Mouse (Mus musculus) hindbrain, embryonic 14.5 days (tissue): ENCODE results near the gene Bsn. TPM values are rescaled to one million over a fixed set of nuclear protein-coding genes. Genes with fewer than 3 reads are reported as not detected.

Source experiments
- ATAC-seq: fragments of 200-750 bp; cut with Nextera tagmentation; 2 replicates; pipeline ENCODE4 v1.8.0; 2017; ENCODE audit warnings: moderate number of reproducible peaks, mild to moderate bottlenecking, moderate TSS enrichment, moderate library complexity; ENCODE audit not compliant: low FRiP score
- DNase-seq: peaks from one replicate; pipeline ENCODE4 v3.0.0-alpha.2; 2015; ENCODE audit warnings: low spot score
- H3K27ac ChIP-seq: fragments of 300-500 bp; sonication (generic); 2 replicates; pipeline ENCODE4 v1.5.1; 2014; ENCODE audit warnings: mild to moderate bottlenecking, moderate library complexity
- H3K27me3 ChIP-seq: fragments of 300-500 bp; sonication (generic); 2 replicates; pipeline ENCODE4 v1.6.1; 2014; ENCODE audit warnings: mild to moderate bottlenecking, low read length, mixed read lengths; ENCODE audit not compliant: control insufficient read depth, insufficient read depth
- H3K36me3 ChIP-seq: fragments of 300-500 bp; sonication (generic); replicated peaks from 2 replicates; pipeline ENCODE4 v1.6.1; 2014; ENCODE audit not compliant: control insufficient read depth, insufficient read depth
- H3K4me1 ChIP-seq: fragments of 300-500 bp; sonication (generic); replicated peaks from 2 replicates; pipeline ENCODE4 v1.6.1; 2014; ENCODE audit warnings: antibody characterized with exemption, low read length, mixed read lengths; ENCODE audit not compliant: control insufficient read depth, insufficient read depth
- H3K4me2 ChIP-seq: fragments of 300-500 bp; sonication (generic); replicated peaks from 2 replicates; pipeline ENCODE4 v1.6.1; 2014; ENCODE audit warnings: mild to moderate bottlenecking, moderate library complexity
- H3K4me3 ChIP-seq: fragments of 300-500 bp; sonication (generic); replicated peaks from 2 replicates; pipeline ENCODE4 v1.5.1; 2014; ENCODE audit warnings: mild to moderate bottlenecking, low read length
- H3K9ac ChIP-seq: fragments of 300-500 bp; sonication (generic); 2 replicates; pipeline ENCODE4 v1.6.1; 2014
- H3K9me3 ChIP-seq: fragments of 300-500 bp; sonication (generic); 2 replicates; pipeline ENCODE4 v1.6.1; 2016; ENCODE audit warnings: low read length; ENCODE audit not compliant: control insufficient read depth
- WGBS: fragments of 180-500 bp; shearing (Covaris S2); extraction: QIAGEN DNeasy Blood & Tissue Kit; methylation state at CpG from one replicate; pipeline ENCODE4 v1.1.7; 2014; 5-methylcytosine and 5-hydroxymethylcytosine counted together
- polyA plus RNA-seq: library from polyadenylated mRNA; unstranded; fragments of >200 nt; fragmentation: Nextera tagmentation; extraction: Ambion mirVana; gene quantifications from 2 replicates; pipeline ENCODE4 v1.2.1, GENCODE M21; 2014

Gene Bsn
- polyA plus RNA-seq, 1 experiment from 2014 or later, result 15.4 TPM

GRCm38 (mm10) chr9:108080168-108080567 is 110.0 kb downstream of the Bsn start, which contains the start of gene Mst1:
Mst1 (plus strand) TSS chr9:108080436.
- Histone ChIP-seq H3K4me1 (peaks cover 15% of the 10 kb centered on the region), H3K36me3 (peaks cover 23% of the 10 kb centered on the region), H3K9me3 (no peaks in the 10 kb centered on the region), H3K27me3 (peaks cover 29% of the 10 kb centered on the region), H3K4me2 (peak within 1 kb of the TSS; percentile 96), H3K27ac (no peak within 1 kb of the TSS), H3K4me3 (peak within 1 kb of the TSS; percentile 84), H3K9ac (peak within 1 kb of the TSS; percentile 96)
- WGBS, result 80% methylated on average over 5 of the region's 5 CpGs
- no peak for ATAC-seq
- no peak for DNase-seq

GRCm38 (mm10) chr9:108073141-108073930 is 116.8 kb downstream of the Bsn start:
- Histone ChIP-seq H3K4me3 (no peak overlapping the region), H3K4me1 (peaks cover 8% of the 10 kb centered on the region), H3K36me3 (peaks cover 48% of the 10 kb centered on the region), H3K4me2 (no peak overlapping the region), H3K9me3 (no peaks in the 10 kb centered on the region), H3K27ac (no peak overlapping the region), H3K9ac (no peak overlapping the region), H3K27me3 (no peaks in the 10 kb centered on the region)
- no peak for ATAC-seq
- DNase-seq, result no peak
- WGBS, result 66% methylated on average over 7 of the region's 7 CpGs

GRCm38 (mm10) chr9:108072481-108072924 is 117.7 kb downstream of the Bsn start:
- Histone ChIP-seq H3K4me3 (no peak overlapping the region), H3K4me1 (no peaks in the 10 kb centered on the region), H3K36me3 (peaks cover 48% of the 10 kb centered on the region), H3K9me3 (no peaks in the 10 kb centered on the region), H3K9ac (no peak overlapping the region), H3K27ac (no peak overlapping the region), H3K27me3 (no peaks in the 10 kb centered on the region), H3K4me2 (no peak overlapping the region)
- ATAC-seq, result no peak
- no peak for DNase-seq
- 76% methylated on average over 9 of the region's 9 CpGs for WGBS

- DNase-seq (no peak), ATAC-seq (no peak)
- Histone ChIP-seq H3K27me3 (no peaks in the 10 kb centered on the region), H3K27ac (no peak overlapping the region), H3K4me3 (no peak overlapping the region), H3K4me1 (no peaks in the 10 kb centered on the region), H3K9ac (no peak overlapping the region), H3K36me3 (peaks cover 44% of the 10 kb centered on the region), H3K9me3 (no peaks in the 10 kb centered on the region), H3K4me2 (no peak overlapping the region)
- 92% methylated on average over 4 of the region's 4 CpGs for WGBS
These were observed 118.4 kb downstream of the Bsn start for GRCm38 (mm10) chr9:108071801-108072200.

GRCm38 (mm10) chr9:108069529-108069928 is 120.7 kb downstream of the Bsn start:
- no peak for DNase-seq
- no peaks in the 10 kb centered on the region for H3K9me3 ChIP-seq
- H3K4me2 ChIP-seq, result no peak overlapping the region
- ATAC-seq, result no peak
- peaks cover 47% of the 10 kb centered on the region for H3K36me3 ChIP-seq
- no peak overlapping the region for H3K9ac ChIP-seq
- WGBS, result 95% methylated on average over 7 of the region's 7 CpGs
- no peak overlapping the region for H3K27ac ChIP-seq
- no peak overlapping the region for H3K4me3 ChIP-seq
- no peaks in the 10 kb centered on the region for H3K27me3 ChIP-seq
- no peaks in the 10 kb centered on the region for H3K4me1 ChIP-seq

GRCm38 (mm10) chr9:108069007-108069406 is 121.2 kb downstream of the Bsn start:
- DNase-seq (no peak), ATAC-seq (no peak)
- WGBS, result 91% methylated on average over 9 of the region's 9 CpGs
- Histone ChIP-seq H3K27me3 (no peaks in the 10 kb centered on the region), H3K27ac (no peak overlapping the region), H3K4me2 (no peak overlapping the region), H3K9me3 (no peaks in the 10 kb centered on the region), H3K4me1 (no peaks in the 10 kb centered on the region), H3K4me3 (no peak overlapping the region), H3K9ac (no peak overlapping the region), H3K36me3 (peaks cover 52% of the 10 kb centered on the region)

- H3K27ac ChIP-seq, result no peak overlapping the region
- no peaks in the 10 kb centered on the region for H3K9me3 ChIP-seq
- no peak overlapping the region for H3K4me2 ChIP-seq
- no peaks in the 10 kb centered on the region for H3K27me3 ChIP-seq
- ATAC-seq (peak; percentile 47; the same call in 1 of the 2 replicates), DNase-seq (peak; percentile 92)
- 26% methylated on average over 8 of the region's 8 CpGs for WGBS
- no peak overlapping the region for H3K4me3 ChIP-seq
- H3K36me3 ChIP-seq, result peaks cover 63% of the 10 kb centered on the region
- H3K9ac ChIP-seq, result no peak overlapping the region
- no peaks in the 10 kb centered on the region for H3K4me1 ChIP-seq
These were observed 122.3 kb downstream of the Bsn start for GRCm38 (mm10) chr9:108067900-108068299.

- ATAC-seq, result no peak
- no peak for DNase-seq
- H3K4me1 ChIP-seq, result no peaks in the 10 kb centered on the region
- H3K36me3 ChIP-seq, result peaks cover 64% of the 10 kb centered on the region
- 86% methylated on average over 7 of the region's 7 CpGs for WGBS
- H3K4me2 ChIP-seq, result no peak overlapping the region
- H3K27ac ChIP-seq, result no peak overlapping the region
- no peaks in the 10 kb centered on the region for H3K9me3 ChIP-seq
- H3K27me3 ChIP-seq, result no peaks in the 10 kb centered on the region
- no peak overlapping the region for H3K4me3 ChIP-seq
- H3K9ac ChIP-seq, result no peak overlapping the region
These were observed 123.0 kb downstream of the Bsn start for GRCm38 (mm10) chr9:108067199-108067598.

- 50% methylated on average over 5 of the region's 5 CpGs for WGBS
- H3K27me3 ChIP-seq, result no peaks in the 10 kb centered on the region
- H3K4me3 ChIP-seq, result no peak overlapping the region
- H3K36me3 ChIP-seq, result peaks cover 58% of the 10 kb centered on the region
- no peaks in the 10 kb centered on the region for H3K9me3 ChIP-seq
- DNase-seq (peak; percentile 63), ATAC-seq (0 out of 2 replicates have a peak, but pooled peaks have one; percentile 62)
- no peak overlapping the region for H3K4me2 ChIP-seq
- H3K9ac ChIP-seq, result no peak overlapping the region
- no peaks in the 10 kb centered on the region for H3K4me1 ChIP-seq
- H3K27ac ChIP-seq, result no peak overlapping the region
These were observed 124.6 kb downstream of the Bsn start for GRCm38 (mm10) chr9:108065491-108066011.
